Mouse (Mus musculus) cortical plate, adult 2 months (tissue): Measurements from ENCODE around the gene Axin2. TPM values are rescaled to one million over a fixed set of nuclear protein-coding genes. Genes with fewer than 3 reads are reported as not detected.

Source experiments
- H3K27ac ChIP-seq: fragments of 200-500 bp; 2 replicates; pipeline ENCODE4 v1.5.1; 2012; ENCODE audit warnings: low read length, control low read depth, inconsistent platforms; ENCODE audit not compliant: insufficient read depth
- H3K4me1 ChIP-seq: fragments of 200-500 bp; 2 replicates; pipeline ENCODE4 v1.6.1; 2011; ENCODE audit warnings: low read length; ENCODE audit not compliant: control insufficient read depth, insufficient read depth
- H3K4me3 ChIP-seq: fragments of 200-500 bp; 2 replicates; pipeline ENCODE4 v1.5.1; 2011; ENCODE audit warnings: mild to moderate bottlenecking, low read length, control low read depth; ENCODE audit not compliant: insufficient read depth
- CTCF ChIP-seq: fragments of 200-500 bp; IDR thresholded peaks from 2 replicates; pipeline ENCODE4 v1.5.1; 2011; ENCODE audit warnings: mild to moderate bottlenecking, control low read depth, low read length; ENCODE audit not compliant: insufficient read depth; ENCODE audit errors: extremely low read depth
- POLR2A ChIP-seq: fragments of 200-500 bp; IDR thresholded peaks from 2 replicates; pipeline ENCODE4 v1.6.1; 2011; ENCODE audit warnings: mild to moderate bottlenecking, low read length, control low read depth; ENCODE audit not compliant: insufficient read depth; ENCODE audit errors: extremely low read depth
- polyA plus RNA-seq: library from polyadenylated mRNA; depleted of rRNA; stranded (reverse); fragments of >200 nt; gene quantifications from 2 replicates; pipeline ENCODE4 v1.2.3, GENCODE M21; 2012

Axin2 gene
- polyA plus RNA-seq, 1 experiment, result 21.8 TPM

DNA sequence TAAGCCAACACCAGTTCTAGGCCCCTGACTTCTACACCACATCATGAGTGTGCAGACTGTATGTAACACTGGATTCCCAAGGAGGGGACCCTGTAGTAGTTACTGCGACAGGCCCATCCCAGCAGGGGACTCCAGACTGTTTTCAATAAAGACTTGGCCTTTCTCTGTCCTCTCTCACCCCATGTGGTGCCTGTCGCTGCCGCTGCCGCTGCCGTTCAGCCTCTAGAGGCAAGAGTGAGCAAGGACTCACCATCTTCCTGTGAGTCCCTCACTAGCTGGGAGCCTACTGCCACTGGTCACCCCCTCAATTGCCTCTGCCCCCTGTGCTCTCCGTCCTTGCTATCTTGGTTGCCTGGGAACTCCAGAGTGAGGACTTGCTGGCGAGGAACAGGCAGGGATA, 8.6 kb downstream of the Axin2 start:
- H3K27ac ChIP-seq, result no peak overlapping the region
- TF ChIP-seq CTCF, result peak; percentile 28; the same call in 1 of the 2 replicates
- TF ChIP-seq POLR2A, result no peak
- peaks cover 7% of the 10 kb centered on the region for H3K4me1 ChIP-seq

DNA sequence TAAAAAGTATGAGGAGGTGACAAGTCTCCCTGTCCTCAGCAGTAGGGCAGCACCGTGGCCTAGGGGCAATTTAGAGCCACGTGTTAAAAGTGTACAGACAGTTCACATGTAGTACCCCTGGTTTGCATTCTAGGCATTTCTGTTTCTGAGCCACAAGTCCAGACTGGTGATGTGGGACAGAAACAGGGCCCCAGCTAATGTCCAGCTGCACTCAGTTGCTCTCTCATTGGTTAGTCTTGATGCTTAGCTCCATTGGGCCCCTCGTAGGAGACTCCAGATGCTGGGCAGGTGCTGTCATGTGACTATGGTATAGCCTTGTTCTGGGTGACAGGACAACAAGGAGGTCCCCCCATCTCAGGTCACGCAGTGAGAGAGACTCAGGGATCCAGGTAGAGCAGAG, 9.0 kb downstream of the Axin2 start:
- TF ChIP-seq POLR2A (no peak), CTCF (no peak)
- Histone ChIP-seq H3K27ac (no peak overlapping the region), H3K4me3 (no peak overlapping the region), H3K4me1 (peaks cover 9% of the 10 kb centered on the region)

More for the DNA sequence above, 8.6 kb downstream of the Axin2 start:
- no peak overlapping the region for H3K4me3 ChIP-seq

DNA sequence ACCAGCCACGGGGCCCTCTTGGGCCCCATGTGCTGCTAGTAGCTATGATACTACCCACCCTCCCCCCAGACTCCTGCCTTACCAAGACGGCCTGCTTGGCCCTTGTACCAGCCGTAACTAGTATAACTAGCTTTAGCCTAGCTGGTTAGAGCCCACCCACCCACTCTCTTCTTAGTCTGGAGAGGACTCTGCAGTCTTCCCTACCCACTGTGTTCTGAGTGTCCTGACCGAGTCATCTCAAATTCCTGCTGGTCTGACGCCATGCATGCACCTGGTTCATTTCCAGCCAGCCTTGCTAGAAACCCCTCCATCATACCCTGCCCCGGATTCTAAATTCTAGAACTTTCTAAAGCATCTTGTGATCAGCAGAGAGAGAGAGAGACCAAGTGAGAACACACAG, 9.6 kb downstream of the Axin2 start:
- TF ChIP-seq CTCF (no peak), POLR2A (no peak)
- Histone ChIP-seq H3K4me3 (no peak overlapping the region), H3K4me1 (peaks cover 9% of the 10 kb centered on the region), H3K27ac (no peak overlapping the region)

DNA sequence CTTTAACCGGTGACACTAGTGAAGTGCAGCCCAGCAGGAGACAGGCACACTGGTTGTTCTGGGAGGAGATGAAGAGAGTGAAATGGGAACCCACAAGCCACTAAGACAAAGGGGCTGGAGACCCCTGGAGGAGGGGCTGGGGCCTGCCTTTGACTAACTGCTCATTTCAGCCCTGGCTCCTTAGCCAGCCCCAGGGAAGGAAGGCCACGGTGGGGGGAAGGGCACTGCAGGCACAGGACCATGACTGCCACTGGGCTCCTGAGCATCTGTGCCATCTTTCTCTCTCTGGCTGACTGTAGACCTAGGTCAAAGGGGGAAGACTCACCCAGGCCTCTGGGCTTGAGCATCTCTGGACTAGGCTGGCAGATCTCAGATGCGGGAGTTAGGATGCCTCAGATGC, 10.5 kb downstream of the Axin2 start:
- Histone ChIP-seq H3K4me3 (no peak overlapping the region), H3K4me1 (peaks cover 9% of the 10 kb centered on the region), H3K27ac (no peak overlapping the region)
- TF ChIP-seq POLR2A, result no peak
- TF ChIP-seq CTCF, result no peak

DNA sequence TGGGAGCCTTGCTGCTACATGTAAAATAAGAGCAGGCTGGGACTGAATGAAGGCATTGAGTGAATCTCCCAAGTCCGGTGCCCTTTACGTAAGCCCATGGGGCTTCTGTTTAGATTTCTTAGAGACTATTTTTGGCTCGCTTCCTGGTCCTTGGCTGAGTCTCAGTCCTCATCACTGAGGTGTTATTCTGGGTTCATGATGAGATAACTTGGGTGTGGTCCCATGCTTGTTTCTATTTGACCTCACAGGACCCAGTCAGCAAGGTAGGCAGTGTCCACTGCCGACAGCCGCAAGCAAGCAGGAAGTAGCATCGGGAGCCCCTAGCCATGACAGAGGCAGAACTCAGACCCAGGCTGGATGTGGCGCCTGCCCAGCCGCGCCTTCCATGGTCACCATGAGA, 13.7 kb downstream of the Axin2 start:
- Histone ChIP-seq H3K4me1 (peaks cover 9% of the 10 kb centered on the region), H3K4me3 (no peak overlapping the region), H3K27ac (peak overlapping the region; percentile 28)
- no peak for TF ChIP-seq POLR2A
- TF ChIP-seq CTCF, result no peak

DNA sequence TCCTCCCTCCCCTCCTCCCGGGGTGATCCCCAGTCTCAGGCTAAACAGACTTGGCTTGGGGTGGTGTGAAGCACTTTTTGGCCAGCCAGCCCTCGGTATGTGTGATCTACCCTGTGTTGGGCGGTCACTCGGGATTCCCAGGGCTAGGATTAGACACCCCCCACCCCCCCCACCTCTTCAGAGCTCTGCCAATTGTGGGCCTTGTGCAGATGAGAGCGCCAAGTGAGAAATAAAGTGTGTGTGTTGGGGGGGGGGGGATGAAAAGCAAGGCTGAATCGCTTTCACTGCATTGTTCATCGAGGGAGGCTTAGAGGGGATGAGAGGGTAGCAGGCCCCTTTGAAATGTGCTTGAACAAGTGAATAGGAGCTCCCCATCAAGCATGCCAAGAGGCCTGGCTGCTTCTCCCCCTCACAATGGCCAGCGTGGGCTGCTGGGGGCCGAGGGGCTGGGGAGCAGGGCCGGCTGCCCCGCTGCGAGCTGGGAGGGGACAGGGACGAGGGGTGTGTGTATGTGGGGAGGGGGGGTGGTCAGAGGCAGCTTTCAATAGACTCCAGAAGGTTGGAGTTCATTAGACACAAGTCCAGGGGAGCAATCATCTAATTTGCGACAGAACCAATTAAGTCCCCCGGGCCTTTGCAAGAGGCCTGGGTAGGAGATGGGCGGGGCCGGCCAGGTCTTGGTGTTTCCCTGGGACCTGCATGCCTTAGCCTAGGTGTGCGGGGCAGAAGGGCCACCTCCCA, 15.1 kb downstream of the Axin2 start:
- Histone ChIP-seq H3K4me3 (no peak overlapping the region), H3K27ac (0 out of 2 replicates have a peak overlapping the region, but pooled peaks have one; percentile 14), H3K4me1 (peaks cover 3% of the 10 kb centered on the region)
- TF ChIP-seq CTCF (no peak), POLR2A (no peak)

DNA sequence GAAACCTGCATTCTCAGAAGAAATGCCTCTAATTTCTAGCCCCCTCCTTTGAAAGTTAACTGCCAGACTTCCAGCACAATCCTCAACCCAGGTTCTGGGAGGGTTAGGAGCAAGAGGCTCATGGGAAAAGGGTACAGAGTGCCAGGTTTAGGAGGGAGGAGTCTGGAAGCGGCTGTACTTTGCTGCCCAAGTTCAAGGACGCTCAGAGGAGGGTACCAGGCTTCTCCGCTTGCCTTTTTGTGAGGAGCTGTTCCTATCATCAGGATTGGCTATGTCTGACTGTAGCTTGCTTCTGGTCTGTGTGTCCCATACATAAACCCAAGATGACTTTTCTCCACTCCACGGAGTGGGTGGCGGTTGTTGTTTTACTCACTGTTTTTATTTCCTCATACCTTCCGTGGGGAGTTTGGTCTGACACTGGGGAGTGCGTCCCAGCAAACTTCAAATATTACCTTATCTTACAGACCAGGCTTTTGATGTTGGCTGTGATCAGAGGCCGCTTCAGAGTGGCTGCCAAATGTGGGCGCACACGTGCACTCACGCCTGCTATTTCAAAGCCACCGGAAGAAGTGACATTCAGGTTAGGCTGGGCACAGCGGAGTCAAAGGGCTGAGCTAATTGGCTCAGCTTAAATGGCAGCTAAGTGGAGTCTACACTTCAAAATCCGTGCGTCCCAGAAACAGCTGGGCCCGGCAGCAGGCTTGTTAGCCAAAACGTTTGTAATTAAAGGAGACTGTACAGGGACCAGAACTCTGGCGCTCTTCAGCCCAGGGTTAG, 16.1 kb downstream of the Axin2 start:
- H3K4me1 ChIP-seq, result peaks cover 6% of the 10 kb centered on the region
- TF ChIP-seq POLR2A (no peak), CTCF (no peak)
- H3K4me3 ChIP-seq, result no peak overlapping the region
- peak overlapping the region; percentile 51; the same call in 1 of the 2 replicates for H3K27ac ChIP-seq

DNA sequence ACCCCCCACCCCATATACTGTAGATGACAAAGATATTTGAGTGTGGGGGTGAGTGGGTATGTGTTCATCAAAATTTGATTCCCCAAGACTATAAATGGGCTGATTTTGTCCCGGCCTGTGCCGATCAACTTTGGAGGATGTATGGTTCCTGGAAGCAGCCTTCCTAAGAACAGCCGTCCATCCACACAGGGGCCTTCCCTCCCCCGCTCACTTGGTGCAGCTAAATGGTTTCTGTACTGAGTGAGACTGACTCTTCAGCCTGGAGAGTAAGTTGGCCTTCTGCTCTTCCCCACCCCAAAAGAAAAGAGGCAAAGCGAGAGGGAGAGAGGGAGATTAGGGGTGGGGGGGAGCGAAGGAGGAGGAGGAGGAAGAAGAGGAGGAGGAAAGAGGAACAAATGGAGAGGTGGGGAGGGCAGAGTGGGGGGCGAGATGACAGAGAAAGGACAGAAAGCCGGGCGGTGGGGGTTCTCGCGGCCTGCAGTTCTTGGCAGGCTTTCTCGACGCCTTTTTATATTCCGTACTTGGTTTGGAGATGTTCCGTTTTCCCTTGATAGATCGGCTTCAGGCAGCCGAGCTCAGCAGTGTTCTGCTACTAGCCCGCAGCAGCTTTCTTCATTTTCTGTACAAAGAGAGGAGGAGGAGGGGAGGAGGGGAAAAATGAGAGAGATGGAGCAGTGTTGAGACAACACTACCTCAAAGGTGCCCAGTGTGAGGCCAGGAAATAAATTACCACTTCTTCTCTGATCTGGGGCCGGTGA, 20.7 kb downstream of the Axin2 start:
- no peak overlapping the region for H3K4me3 ChIP-seq
- peaks cover 6% of the 10 kb centered on the region for H3K4me1 ChIP-seq
- no peak for TF ChIP-seq POLR2A
- no peak for TF ChIP-seq CTCF
- no peak overlapping the region for H3K27ac ChIP-seq

GRCm38 (mm10) chr11:108941836-108942235, 21.7 kb downstream of the Axin2 start:
- Histone ChIP-seq H3K4me3 (peak overlapping the region; percentile 11), H3K27ac (peak overlapping the region; percentile 83), H3K4me1 (peaks cover 6% of the 10 kb centered on the region)
- TF ChIP-seq CTCF, result no peak
- peak; percentile 70 for TF ChIP-seq POLR2A
